Mouse (Mus musculus): ENCODE results near the gene Clmn.
A peak's percentile ranks its signal among the peaks of the same experiment; 100 is the strongest.

Clmn gene

GRCm38 (mm10) chr12:104814291-104814690 lies 50.6 kb downstream of the Clmn start:
- DNase-seq (ENCODE audit: low spot score in 2 of 2) = no peak

- no peak for DNase-seq (ENCODE audit: low spot score in 2 of 2)
Measured at GRCm38 (mm10) chr12:104813762-104814161, 51.1 kb downstream of the Clmn start.

GRCm38 (mm10) chr12:104812711-104813110 lies 52.2 kb downstream of the Clmn start:
- no peak for DNase-seq (ENCODE audit: low spot score in 2 of 2)

GRCm38 (mm10) chr12:104810923-104811443 lies 53.9 kb downstream of the Clmn start:
- DNase-seq (ENCODE audit: low spot score in 2 of 2) = no peak

- DNase-seq (ENCODE audit: low spot score in 2 of 2) = no peak
Measured at GRCm38 (mm10) chr12:104808421-104809067, 56.3 kb downstream of the Clmn start.

GRCm38 (mm10) chr12:104806680-104807375 lies 58.0 kb downstream of the Clmn start:
- DNase-seq (ENCODE audit: low spot score in 2 of 2) = no peak

GRCm38 (mm10) chr12:104801494-104802260 lies 63.2 kb downstream of the Clmn start:
- no peak for DNase-seq (ENCODE audit: low spot score in 2 of 2)

- no peak for DNase-seq (ENCODE audit: low spot score in 2 of 2)
Measured at GRCm38 (mm10) chr12:104799365-104799764, 65.5 kb downstream of the Clmn start.

- DNase-seq (ENCODE audit: low spot score in 2 of 2) = no peak
Measured at GRCm38 (mm10) chr12:104797905-104798304, 67.0 kb downstream of the Clmn start.

GRCm38 (mm10) chr12:104796635-104797378 lies 68.1 kb downstream of the Clmn start:
- DNase-seq (ENCODE audit: low spot score in 2 of 2) = no peak

GRCm38 (mm10) chr12:104794957-104795356 lies 69.9 kb downstream of the Clmn start:
- DNase-seq (ENCODE audit: low spot score in 2 of 2) = peak in 1 of 2 experiments; percentile 6

GRCm38 (mm10) chr12:104793486-104793885 lies 71.4 kb downstream of the Clmn start:
- DNase-seq (ENCODE audit: low spot score in 2 of 2) = no peak

- no peak for DNase-seq (ENCODE audit: low spot score in 2 of 2)
Measured at GRCm38 (mm10) chr12:104777603-104778002, 87.3 kb downstream of the Clmn start.

GRCm38 (mm10) chr12:104771941-104772340 lies 92.9 kb downstream of the Clmn start:
- no peak for DNase-seq (ENCODE audit: low spot score in 2 of 2)

GRCm38 (mm10) chr12:104769201-104769785 lies 95.6 kb downstream of the Clmn start:
- DNase-seq (ENCODE audit: low spot score in 2 of 2) = no peak

GRCm38 (mm10) chr12:104767183-104767582 lies 97.7 kb downstream of the Clmn start:
- DNase-seq (ENCODE audit: low spot score in 2 of 2) = no peak

GRCm38 (mm10) chr12:104765761-104766160 lies 99.1 kb downstream of the Clmn start:
- DNase-seq (ENCODE audit: low spot score in 2 of 2) = no peak

- DNase-seq (ENCODE audit: low spot score in 2 of 2) = no peak
Measured at GRCm38 (mm10) chr12:104765116-104765515, 99.8 kb downstream of the Clmn start.

- no peak for DNase-seq (ENCODE audit: low spot score in 2 of 2)
Measured at GRCm38 (mm10) chr12:104763918-104764317, 101.0 kb downstream of the Clmn start.

GRCm38 (mm10) chr12:104761411-104761810 lies 103.5 kb downstream of the Clmn start:
- no peak for DNase-seq (ENCODE audit: low spot score in 2 of 2)

GRCm38 (mm10) chr12:104758066-104758465 lies 106.8 kb downstream of the Clmn start:
- DNase-seq (ENCODE audit: low spot score in 2 of 2) = no peak
